ENCODE assay signal across 8 mouse cellular contexts in the genomic region with DNA sequence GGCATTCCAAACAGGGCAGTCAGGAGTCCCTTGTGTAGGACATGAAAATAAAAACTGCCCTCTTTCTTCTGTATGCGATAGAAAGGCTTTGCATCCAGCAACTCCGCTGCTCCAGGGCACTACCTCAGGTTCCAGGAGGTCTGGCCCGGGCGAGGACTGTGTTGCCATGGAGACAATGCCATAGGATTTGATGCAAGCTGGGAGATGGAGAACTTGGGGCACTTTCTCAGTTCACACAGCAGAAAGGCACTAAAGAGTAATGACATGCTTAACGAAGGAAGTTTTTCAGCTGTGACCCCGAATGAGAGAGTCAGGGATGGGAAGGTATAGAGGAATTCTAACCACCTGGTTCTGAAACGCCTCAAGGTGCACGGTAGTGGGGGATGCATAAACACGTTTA. TPM values are rescaled to one million over a fixed set of nuclear protein-coding genes. Genes with fewer than 3 reads are reported as not detected.
DNase-seq lines count a peak whose midpoint lies in the region; ATAC-seq and TF ChIP-seq lines count a peak whose summit lies in the region.

No protein-coding gene starts in this region.

- H3K36me3 ChIP-seq in spleen, adult 2 months (ENCODE audit: control insufficient read depth, insufficient read depth, low read length) = no peaks in the 10 kb centered on the region
- no peaks in the 10 kb centered on the region for H3K36me3 ChIP-seq in limb, embryonic 11.5 days (ENCODE audit: control insufficient read depth, insufficient read depth, low read length)

- H3K9ac ChIP-seq in limb, embryonic 11.5 days (ENCODE audit: low read length) = no peak overlapping the region

- WGBS in spleen, adult 2 months = 73% methylated on average over 9 of the region's 9 CpGs
- 19% methylated on average over 9 of the region's 9 CpGs for WGBS in limb, embryonic 11.5 days

- no peaks in the 10 kb centered on the region for H3K9me3 ChIP-seq in limb, embryonic 11.5 days (ENCODE audit: control insufficient read depth, low read length)

- peak overlapping the region; percentile 20 for H3K4me3 ChIP-seq in spleen, adult 2 months (ENCODE audit: extremely low read depth, insufficient read depth, insufficient read length)
- H3K4me3 ChIP-seq in limb, embryonic 11.5 days (ENCODE audit: low read depth, low read length) = no peak overlapping the region; the same call in 1 of the 2 replicates

- H3K4me2 ChIP-seq in limb, embryonic 11.5 days (ENCODE audit: low read depth, severe bottlenecking) = no peak overlapping the region

- TF ChIP-seq CTCF in spleen, adult 2 months (IDR thresholded peaks at IDR 0.05; ENCODE audit: extremely low read depth, insufficient read depth, insufficient read length, insufficient replicate concordance) = no peak

- TF ChIP-seq POLR2A in spleen, adult 2 months (IDR thresholded peaks at IDR 0.05; ENCODE audit: low read depth, low read length) = no peak

- peak; percentile 69 for ATAC-seq in cerebellum, adult (ENCODE audit: insufficient number of reproducible peaks, low FRiP score, low TSS enrichment)
- no peak for ATAC-seq in limb, embryonic 11.5 days (ENCODE audit: insufficient number of reproducible peaks, low FRiP score, low TSS enrichment, low read depth)
- ATAC-seq in granulocyte monocyte progenitor cell, adult 5-6 weeks (replicated peaks; ENCODE audit: poor library complexity, severe bottlenecking) = no peak

- DNase-seq in cerebellum, postnatal 4 days (ENCODE audit: low spot score in 2 of 2) = no peak
- no peak for DNase-seq in spleen, adult 2 months (ENCODE audit: low read depth in 1 of 2, low spot score in 2 of 2)
- no peak for DNase-seq in spleen, postnatal 14 days (ENCODE audit: low spot score in 2 of 2)
- DNase-seq in limb, embryonic 11.5 days (ENCODE audit: low spot score) = peak; percentile 26
- DNase-seq in adrenal gland, adult 2 months = no peak
- DNase-seq in kidney, postnatal 10 days = no peak

- no peaks in the 10 kb centered on the region; the same call in 1 of the 2 replicates for H3K4me1 ChIP-seq in spleen, adult 2 months (ENCODE audit: control insufficient read depth, insufficient read depth, insufficient read length)
- H3K4me1 ChIP-seq in limb, embryonic 11.5 days (ENCODE audit: control insufficient read depth, insufficient read depth, low read length) = peaks cover 6% of the 10 kb centered on the region; the same call in 1 of the 2 replicates

- 0 out of 2 replicates have a peak, but pooled peaks cover 3% of the 10 kb centered on the region for H3K27me3 ChIP-seq in spleen, adult 2 months (ENCODE audit: control insufficient read depth, insufficient read depth, low read length)
- peaks cover 15% of the 10 kb centered on the region for H3K27me3 ChIP-seq in limb, embryonic 11.5 days (ENCODE audit: control insufficient read depth, insufficient read depth, low read length)

- H3K27ac ChIP-seq in spleen, adult 2 months (ENCODE audit: insufficient read depth, low read length) = no peak overlapping the region
- no peak overlapping the region for H3K27ac ChIP-seq in limb, embryonic 11.5 days (replicated peaks; ENCODE audit: low read depth, low read length)

RNA-seq across cellular contexts. Expression of a gene that starts 1.8 kb away (rescaled TPM):
- 21.9 and 22.8 TPM in 2 replicates for polyA plus RNA-seq in spleen, adult 2 months (2012; rRNA removed)
- polyA plus RNA-seq in limb, embryonic 11.5 days (2014; fragmentation: Nextera tagmentation; extraction: Ambion mirVana) = 0.09 and 0.11 TPM in 2 replicates
- not detected in 2 replicates for total RNA-seq in granulocyte monocyte progenitor cell, adult 5-6 weeks (2014; fragmentation: Nextera tagmentation)
- 0.26 TPM in 1 of 2 replicates, not detected in the other for total RNA-seq in granulocyte monocyte progenitor cell, adult 5-6 weeks (2017)
- total RNA-seq in adrenal gland, adult 2 months (2021) = 10 to 100 TPM in 1 of 2 experiments, 1 to 10 TPM in 1; 8.5 to 10.3 TPM
- 6.3 and 8.4 TPM in 2 replicates for polyA plus RNA-seq in adrenal gland, adult 2 months (2012; rRNA removed)

RNA-seq across cellular contexts. Expression of a gene that starts 15.8 kb away (rescaled TPM):
- polyA plus RNA-seq in spleen, adult 2 months (2012; rRNA removed) = 5.2 and 6.4 TPM in 2 replicates
- 31.8 and 37.2 TPM in 2 replicates for polyA plus RNA-seq in limb, embryonic 11.5 days (2014; fragmentation: Nextera tagmentation; extraction: Ambion mirVana)
- 23.0 and 37.4 TPM in 2 replicates for total RNA-seq in granulocyte monocyte progenitor cell, adult 5-6 weeks (2014; fragmentation: Nextera tagmentation)
- total RNA-seq in granulocyte monocyte progenitor cell, adult 5-6 weeks (2017) = 19.8 and 22.3 TPM in 2 replicates
- 10 to 100 TPM; 14.9 to 26.9 TPM for total RNA-seq in adrenal gland, adult 2 months (2021)
- polyA plus RNA-seq in adrenal gland, adult 2 months (2012; rRNA removed) = 4.4 and 4.9 TPM in 2 replicates
